Mouse (Mus musculus) gastrocnemius, postnatal 25 days (tissue): Measurements from ENCODE around the gene Pnpo. TPM values are rescaled to one million over a fixed set of nuclear protein-coding genes. Genes with fewer than 3 reads are reported as not detected.

ENCODE experiments used
- DNase-seq: peaks from one replicate; pipeline ENCODE4 v3.0.0; 2022
- total RNA-seq, 2 experiments: library from RNA; stranded (reverse); gene quantifications; 1 replicate in 1 of 2; 2 replicates in 1 of 2; pipeline ENCODE4 v1.2.3; 2021

The Pnpo gene
- total RNA-seq, 2 experiments from 2014 or later = 7.0 to 8.3 TPM

- no peak for DNase-seq
Measured at GRCm38 (mm10) chr11:96970341-96970740, 26.6 kb upstream of the Pnpo start.

GRCm38 (mm10) chr11:96969746-96970145 is 26.0 kb upstream of the Pnpo start:
- DNase-seq = peak; percentile 91

GRCm38 (mm10) chr11:96969280-96969722 is 25.5 kb upstream of the Pnpo start:
- no peak for DNase-seq

- peak; percentile 70 for DNase-seq
Measured at GRCm38 (mm10) chr11:96968476-96968875, 24.7 kb upstream of the Pnpo start.

- no peak for DNase-seq
Measured at GRCm38 (mm10) chr11:96967544-96968269, 23.9 kb upstream of the Pnpo start.

GRCm38 (mm10) chr11:96966914-96967543 is 23.2 kb upstream of the Pnpo start:
- DNase-seq = no peak

- no peak for DNase-seq
Measured at GRCm38 (mm10) chr11:96966172-96966571, 22.4 kb upstream of the Pnpo start.

- peak; percentile 83 for DNase-seq
Measured at GRCm38 (mm10) chr11:96963580-96963979, 19.8 kb upstream of the Pnpo start.

GRCm38 (mm10) chr11:96957061-96957805 is 13.4 kb upstream of the Pnpo start:
- DNase-seq = no peak

GRCm38 (mm10) chr11:96956009-96956724 is 12.4 kb upstream of the Pnpo start:
- DNase-seq = peak; percentile 73

GRCm38 (mm10) chr11:96955094-96955493 is 11.3 kb upstream of the Pnpo start:
- DNase-seq = no peak

- no peak for DNase-seq
Measured at GRCm38 (mm10) chr11:96952896-96953295, 9.1 kb upstream of the Pnpo start.

- no peak for DNase-seq
Measured at GRCm38 (mm10) chr11:96952426-96952825, 8.6 kb upstream of the Pnpo start.

- DNase-seq = no peak
Measured at GRCm38 (mm10) chr11:96950767-96951166, 7.0 kb upstream of the Pnpo start.

- no peak for DNase-seq
Measured at GRCm38 (mm10) chr11:96947849-96948248, 4.1 kb upstream of the Pnpo start.

GRCm38 (mm10) chr11:96946498-96946897 is 2.7 kb upstream of the Pnpo start:
- DNase-seq = peak; percentile 4

- peak; percentile 13 for DNase-seq
Measured at GRCm38 (mm10) chr11:96944844-96945580, 1.2 kb upstream of the Pnpo start.

GRCm38 (mm10) chr11:96941989-96942590 is 1.7 kb downstream of the Pnpo start:
- DNase-seq = no peak

GRCm38 (mm10) chr11:96940578-96941465 is 3.0 kb downstream of the Pnpo start:
- no peak for DNase-seq

- no peak for DNase-seq
Measured at GRCm38 (mm10) chr11:96938426-96938800, 5.4 kb downstream of the Pnpo start.
